Mouse (Mus musculus) gastrocnemius, postnatal 4 days (tissue): ENCODE measurements around the gene Ranbp10. TPM values are rescaled to one million over a fixed set of nuclear protein-coding genes. Genes with fewer than 3 reads are reported as not detected.
"Not testable (repeated sequence)": the region's sequence is repeated elsewhere in the genome, so short reads cannot be mapped to it uniquely, and the experiment has no call there.

Source experiments
- DNase-seq, 2 experiments: peaks; one replicate each; pipeline ENCODE4 v3.0.0; 2021 to 2022; ENCODE audit warnings: low spot score in 2 of 2, mixed read lengths in 2 of 2
- total RNA-seq, 2 experiments: library from RNA; stranded (reverse); gene quantifications; 2 replicates each; pipeline ENCODE4 v1.2.3; 2021

Gene Ranbp10
- total RNA-seq, 2 experiments from 2014 or later = 28.6 to 32.3 TPM

- DNase-seq = no peak
Observed at GRCm38 (mm10) chr8:105836991-105837390, 9.8 kb upstream of the Ranbp10 start.

DNA sequence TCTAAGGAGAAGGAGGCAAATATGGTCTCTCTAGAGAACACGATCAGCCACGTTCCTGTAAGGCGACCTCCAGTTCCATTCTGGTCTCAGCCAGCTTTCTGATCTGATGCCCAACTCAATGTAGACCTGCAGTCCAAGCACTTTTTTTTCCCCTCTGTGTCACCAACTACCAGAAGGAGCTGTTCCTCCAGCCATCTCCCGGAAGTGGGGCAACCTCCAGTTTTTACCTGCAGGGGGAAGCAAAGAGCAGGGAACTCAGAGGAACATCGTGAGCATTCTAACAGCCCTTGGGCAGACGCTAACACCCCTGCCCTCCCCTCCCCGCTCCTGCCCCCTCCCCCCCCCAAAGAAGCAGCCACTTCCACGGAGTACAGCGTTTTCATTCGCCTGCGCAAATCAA lies 8.2 kb upstream of the Ranbp10 start:
- peak; percentile 30 to 47 for DNase-seq

DNA sequence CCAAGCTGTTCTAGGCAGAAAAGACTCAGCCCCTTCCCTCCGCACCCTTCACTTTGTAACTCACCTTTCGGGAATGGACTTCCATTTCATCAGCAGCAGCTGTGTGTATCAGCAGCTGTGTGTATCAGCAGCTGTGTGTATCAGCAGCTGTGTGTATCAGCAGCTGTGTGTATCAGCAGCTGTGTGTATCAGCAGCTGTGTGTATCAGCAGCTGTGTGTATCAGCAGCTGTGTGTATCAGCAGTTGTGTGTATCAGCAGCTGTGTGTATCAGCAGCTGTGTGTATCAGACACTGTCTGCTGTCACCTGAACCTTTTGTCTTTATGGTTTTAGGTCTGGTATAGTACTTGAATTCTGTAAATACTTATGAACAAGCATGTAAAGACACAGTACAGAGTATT lies 6.6 kb upstream of the Ranbp10 start:
- DNase-seq = not testable (repeated sequence)

DNA sequence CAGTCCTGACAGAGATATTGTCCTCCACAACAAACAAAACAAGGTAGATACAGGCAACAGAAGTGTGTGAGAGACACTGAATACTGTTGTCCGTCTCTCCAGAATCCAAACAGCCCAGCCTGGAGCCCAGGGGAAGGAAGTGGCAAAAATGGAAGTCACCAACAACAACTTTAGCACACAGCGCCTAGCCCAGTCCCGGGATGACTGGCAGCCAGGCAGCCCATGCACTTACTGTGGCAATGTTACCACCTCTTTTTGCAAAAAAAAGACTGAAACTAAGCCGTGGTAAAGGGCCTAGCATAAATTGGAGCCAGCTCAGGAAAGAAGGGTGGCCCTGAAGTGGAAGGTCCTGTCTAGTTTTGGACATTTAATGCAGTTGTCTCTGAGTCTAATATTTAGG lies 771 bp downstream of the Ranbp10 start:
- no peak for DNase-seq

DNA sequence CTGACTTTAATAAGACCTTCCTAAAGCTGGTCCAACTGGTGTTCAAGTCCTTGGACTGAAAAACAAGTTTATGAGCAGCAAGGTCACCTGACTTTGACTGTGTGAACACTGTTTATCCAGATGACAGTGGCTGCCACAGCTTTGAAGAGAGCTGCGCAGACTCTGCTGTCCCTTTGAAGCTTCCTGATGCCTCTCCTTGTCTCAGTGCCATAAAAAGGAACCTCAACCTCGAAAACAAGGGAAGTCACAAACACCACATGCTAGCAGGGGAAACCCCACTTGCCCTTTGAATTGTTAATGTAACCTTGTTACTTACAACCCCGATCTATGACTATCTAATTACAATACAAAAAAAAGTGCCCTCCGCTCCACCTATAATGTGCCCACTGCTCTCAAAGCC lies 1.6 kb downstream of the Ranbp10 start:
- no peak for DNase-seq

DNA sequence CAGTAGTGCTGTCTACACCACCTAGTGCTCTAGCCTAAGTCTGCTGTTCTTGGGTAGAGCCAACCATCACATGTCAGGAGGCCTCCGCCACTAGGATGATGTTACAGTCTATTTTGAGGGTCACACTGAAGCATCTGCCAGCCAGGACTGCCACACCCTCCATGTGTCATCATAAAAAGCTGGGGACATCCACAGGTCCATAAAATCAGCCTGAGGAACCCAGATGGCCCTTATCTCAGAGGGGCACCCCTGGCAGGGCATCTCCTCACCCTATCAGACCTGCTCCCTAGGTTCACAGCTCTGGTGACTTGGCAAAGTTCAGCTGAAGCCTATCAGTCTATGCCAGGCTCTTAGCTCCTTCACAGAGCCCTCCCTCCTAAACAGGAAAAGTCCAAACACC lies 6.2 kb downstream of the Ranbp10 start:
- DNase-seq = peak in 1 of 2 experiments; percentile 13

- no peak for DNase-seq
Observed at GRCm38 (mm10) chr8:105819659-105820058, 7.5 kb downstream of the Ranbp10 start.

GRCm38 (mm10) chr8:105813241-105813640 lies 13.9 kb downstream of the Ranbp10 start:
- DNase-seq = no peak

DNA sequence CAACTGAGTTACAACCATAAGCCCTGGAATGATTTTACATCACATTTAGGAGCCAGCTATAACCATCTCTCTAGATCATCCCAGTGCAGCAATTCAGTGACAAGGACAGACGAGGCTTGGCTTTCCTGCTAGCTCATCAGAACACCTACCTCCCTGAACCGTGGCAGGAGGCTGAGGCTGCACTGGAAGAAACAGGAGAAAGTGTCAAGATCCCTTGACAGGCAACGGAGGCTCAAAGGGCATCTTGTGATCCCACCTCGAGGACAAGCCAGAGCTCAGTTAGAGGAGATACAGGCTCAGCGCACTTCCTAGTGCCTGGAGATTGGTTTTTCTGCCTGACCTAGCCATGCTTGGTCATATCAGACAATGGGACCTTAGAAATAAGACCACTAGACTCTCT lies 14.6 kb downstream of the Ranbp10 start:
- no peak for DNase-seq

DNA sequence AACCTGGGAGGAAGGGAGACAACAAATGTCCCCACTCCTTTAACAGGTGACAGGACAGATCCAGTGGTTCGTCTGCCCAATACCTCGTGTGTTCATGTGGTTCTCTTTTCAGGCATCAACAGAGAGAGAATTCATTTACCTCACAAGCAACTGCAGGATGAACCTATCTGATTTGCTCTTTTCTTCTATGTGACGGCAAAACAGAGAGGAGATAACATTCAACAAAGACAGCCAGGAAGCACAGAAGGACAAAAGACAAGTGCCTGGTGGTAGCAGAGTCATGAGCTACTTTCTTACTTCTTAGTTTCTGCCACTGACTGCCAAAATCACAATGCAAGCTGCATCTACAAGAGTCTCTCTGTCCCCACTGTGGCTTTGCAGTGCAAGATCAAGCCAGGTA lies 15.6 kb downstream of the Ranbp10 start:
- DNase-seq = no peak

GRCm38 (mm10) chr8:105811061-105811460 lies 16.1 kb downstream of the Ranbp10 start:
- DNase-seq = no peak

DNA sequence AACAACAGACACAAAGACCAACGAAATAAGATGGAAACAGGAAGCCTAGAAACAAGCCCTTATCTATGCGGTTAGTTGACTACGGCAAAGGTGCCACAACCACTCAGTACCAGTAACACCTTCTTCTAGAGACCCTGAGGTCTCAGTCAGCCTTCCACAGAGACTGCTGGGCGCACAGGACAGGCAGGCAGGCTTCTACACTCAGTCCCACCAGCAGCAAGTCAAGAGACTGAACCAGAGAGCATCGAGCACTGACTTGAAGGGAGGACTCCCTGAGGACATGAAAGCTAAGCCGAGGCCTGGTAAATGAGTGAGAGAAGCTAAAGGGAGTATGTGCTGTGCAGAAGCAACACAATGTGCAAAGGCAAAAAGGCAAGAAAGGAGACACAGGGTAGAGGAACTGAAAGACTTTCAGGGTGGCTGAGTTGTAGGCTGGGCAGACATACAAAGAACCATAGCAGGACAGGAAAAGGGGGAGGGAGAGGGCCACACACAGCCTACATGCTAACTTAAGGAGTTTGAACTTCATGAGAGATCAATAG lies 16.8 kb downstream of the Ranbp10 start:
- DNase-seq = no peak

DNA sequence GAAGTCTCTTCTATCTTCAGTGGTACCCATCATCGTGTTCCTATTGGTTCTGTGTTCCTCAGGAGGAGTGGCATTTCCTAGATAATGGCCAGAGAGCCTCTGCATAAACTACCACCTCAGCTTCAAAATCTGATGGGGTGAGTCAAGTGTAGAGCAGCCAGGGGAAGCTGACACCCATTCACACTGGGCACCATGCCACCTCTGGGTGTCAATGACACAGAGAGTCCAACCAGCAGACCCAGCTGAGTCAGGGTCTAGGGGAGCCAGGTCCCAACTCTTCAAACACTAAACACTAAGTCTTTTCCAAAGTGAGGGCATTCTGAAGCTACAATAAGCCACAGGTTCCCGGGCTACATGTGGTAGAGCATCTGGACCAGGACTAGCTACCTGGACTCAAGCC lies 18.7 kb downstream of the Ranbp10 start:
- DNase-seq = peak; percentile 20 to 40

- DNase-seq = no peak
Observed at GRCm38 (mm10) chr8:105807766-105808165, 19.4 kb downstream of the Ranbp10 start.

DNA sequence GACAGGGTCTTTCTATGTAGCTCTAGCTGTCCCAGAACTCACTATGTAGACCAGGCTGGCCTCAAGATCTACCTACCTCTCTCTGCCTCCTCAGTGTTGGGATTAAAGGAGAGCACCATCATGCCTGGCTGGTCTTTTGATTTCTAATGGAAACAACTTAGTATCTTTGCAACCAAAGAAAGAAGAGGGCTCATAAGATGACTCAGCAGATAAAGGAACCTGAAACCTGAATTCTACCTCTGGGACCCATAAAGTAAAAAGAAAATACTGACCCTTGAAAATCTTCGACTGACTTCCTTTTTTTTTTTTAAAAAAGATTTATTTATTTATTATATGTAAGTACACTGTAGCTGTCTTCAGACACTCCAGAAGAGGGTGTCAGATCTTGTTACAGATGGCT lies 21.2 kb downstream of the Ranbp10 start:
- DNase-seq = no peak

- no peak for DNase-seq
Observed at GRCm38 (mm10) chr8:105805346-105805745, 21.8 kb downstream of the Ranbp10 start.

GRCm38 (mm10) chr8:105804797-105805196 lies 22.4 kb downstream of the Ranbp10 start:
- no peak for DNase-seq

- no peak for DNase-seq
Observed at GRCm38 (mm10) chr8:105801153-105801904, 25.8 kb downstream of the Ranbp10 start.

DNA sequence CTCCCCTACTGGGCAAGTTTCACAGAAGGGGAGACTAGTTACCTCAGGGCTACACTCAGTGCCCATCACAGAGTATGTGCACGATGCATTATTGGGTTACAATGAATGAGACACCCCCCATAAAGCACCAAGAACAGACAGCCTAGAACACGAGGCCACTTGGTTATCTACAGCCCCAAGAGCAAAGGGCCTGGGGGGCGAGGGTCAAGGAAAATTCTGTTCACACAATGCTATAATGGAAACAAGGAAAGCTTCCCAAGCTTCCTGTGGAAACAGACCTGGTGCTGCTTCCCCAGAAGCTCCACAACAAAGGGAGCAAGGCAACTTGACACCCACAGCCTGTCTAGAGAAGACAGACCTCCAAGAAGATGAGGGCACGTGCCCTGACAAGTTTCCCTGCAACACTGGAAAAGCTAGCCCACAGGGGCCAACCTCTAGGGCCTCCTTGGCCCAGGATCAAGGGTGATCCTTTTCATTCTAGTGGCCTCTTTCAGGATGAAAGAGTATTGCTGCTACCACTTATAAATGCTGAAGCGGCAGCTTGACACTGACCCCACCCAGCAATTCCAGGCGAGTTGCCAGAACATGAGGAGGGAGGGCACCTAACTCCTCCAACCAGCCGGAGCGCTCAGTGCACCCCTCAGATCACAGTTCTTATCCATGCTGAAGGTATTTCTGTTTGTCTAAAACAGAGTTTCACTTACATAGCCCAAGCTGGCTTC lies 27.9 kb downstream of the Ranbp10 start:
- peak; percentile 52 to 72 for DNase-seq

- no peak for DNase-seq
Observed at GRCm38 (mm10) chr8:105798408-105798807, 28.7 kb downstream of the Ranbp10 start.

- DNase-seq = no peak
Observed at GRCm38 (mm10) chr8:105795785-105796184, 31.4 kb downstream of the Ranbp10 start.

DNA sequence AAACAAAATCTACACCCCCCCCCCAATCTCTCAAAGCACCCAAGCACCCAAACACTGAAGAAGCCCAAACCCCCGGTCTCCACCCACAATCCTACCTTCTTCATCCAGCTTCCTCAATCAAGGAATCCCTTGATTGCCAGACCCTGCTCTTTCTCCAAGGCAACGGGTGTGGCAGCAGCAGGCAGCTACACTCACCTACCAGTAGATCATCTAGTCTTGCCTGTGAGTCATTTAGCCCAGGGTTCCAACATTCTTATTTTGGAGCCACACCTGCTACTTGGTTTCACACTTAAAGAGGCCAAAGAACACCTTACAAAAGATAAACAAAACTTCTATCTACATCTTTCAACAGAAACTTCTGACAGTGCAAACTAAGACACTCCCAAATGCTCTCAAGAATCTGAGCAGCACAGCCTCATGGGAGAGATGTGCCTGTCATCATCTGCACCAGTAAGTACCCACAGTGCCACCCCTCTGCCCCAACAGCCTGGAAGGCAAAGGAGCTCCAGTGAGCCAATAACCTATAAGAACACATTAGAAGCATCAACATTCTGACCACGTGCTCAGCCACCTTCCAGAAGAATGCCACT lies 33.0 kb downstream of the Ranbp10 start:
- no peak for DNase-seq
